In the genomic region with DNA sequence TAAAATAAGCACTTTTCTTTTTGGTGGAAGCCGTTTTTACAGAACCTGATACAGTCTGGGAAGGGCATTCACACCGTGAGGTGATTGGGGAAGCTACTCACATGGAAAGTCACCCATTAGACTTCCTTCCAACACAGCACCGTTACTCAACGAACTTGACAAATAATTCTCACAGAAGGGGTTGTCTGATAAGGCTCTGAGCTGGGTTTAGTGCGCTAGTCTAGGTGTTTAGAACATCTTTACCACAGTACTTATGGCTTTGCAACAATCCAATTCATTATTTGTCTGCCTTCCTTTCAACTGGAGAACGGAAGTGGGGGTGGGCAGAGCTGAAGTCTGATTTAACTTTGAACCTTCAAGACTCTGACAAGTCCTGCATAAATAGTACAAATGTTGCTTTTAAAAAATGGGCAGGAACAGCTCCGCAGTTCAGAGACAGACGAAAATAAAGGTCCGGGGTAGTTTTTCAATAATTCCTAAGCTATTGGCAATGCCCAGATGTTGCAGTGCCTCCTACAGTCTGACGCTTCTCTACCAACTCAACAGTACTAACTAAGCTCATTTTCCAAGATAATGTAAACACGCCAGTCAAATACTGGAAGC, we compare ENCODE assay signal across 8 mouse cellular contexts. TPM values are rescaled to one million over a fixed set of nuclear protein-coding genes. Genes with fewer than 3 reads are reported as not detected.
A peak's percentile ranks its signal among the peaks of the same experiment; 100 is the strongest.
DNase-seq lines count a peak whose midpoint lies in the region; ATAC-seq and TF ChIP-seq lines count a peak whose summit lies in the region.

No protein-coding gene starts in this region.

- ATAC-seq in heart, embryonic 13.5 days (ENCODE audit: extremely low read depth, insufficient number of reproducible peaks, low FRiP score, low TSS enrichment) = no peak
- no peak for ATAC-seq in limb, embryonic 11.5 days (ENCODE audit: insufficient number of reproducible peaks, low FRiP score, low TSS enrichment, low read depth)

- intact Hi-C loops in heart, adult 2 months (cut with DNase I) = loop anchor here (2.0 kb wide), 1 partner anchor 24 kb away; a partner anchor contains a TSS

- TF ChIP-seq CTCF in heart, adult 2 months (IDR thresholded peaks at IDR 0.05) = peak; percentile 54
- TF ChIP-seq CTCF in brain, embryonic 14.5 days (IDR thresholded peaks at IDR 0.05; ENCODE audit: borderline replicate concordance, extremely low read depth, insufficient read depth, insufficient read length) = no peak

- peak overlapping the region; percentile 88 for H3K4me2 ChIP-seq in heart, embryonic 13.5 days
- H3K4me2 ChIP-seq in limb, embryonic 11.5 days (ENCODE audit: low read depth, severe bottlenecking) = peak overlapping the region; percentile 88

- H3K36me3 ChIP-seq in heart, adult 2 months (ENCODE audit: control insufficient read depth, insufficient read depth, low read length) = peaks cover 16% of the 10 kb centered on the region
- peaks cover 9% of the 10 kb centered on the region; the same call in 1 of the 2 replicates for H3K36me3 ChIP-seq in heart, embryonic 13.5 days
- no peaks in the 10 kb centered on the region for H3K36me3 ChIP-seq in limb, embryonic 11.5 days (ENCODE audit: control insufficient read depth, insufficient read depth, low read length)

- no peaks in the 10 kb centered on the region for H3K9me3 ChIP-seq in heart, embryonic 13.5 days
- no peaks in the 10 kb centered on the region for H3K9me3 ChIP-seq in limb, embryonic 11.5 days (ENCODE audit: control insufficient read depth, low read length)

- TF ChIP-seq EP300 in heart, adult 2 months (IDR thresholded peaks at IDR 0.05; ENCODE audit: insufficient read depth, low read depth, low read length) = no peak

- peak overlapping the region; percentile 86 for H3K27ac ChIP-seq in heart, adult 2 months
- peak overlapping the region; percentile 78 for H3K27ac ChIP-seq in heart, embryonic 13.5 days (replicated peaks)
- H3K27ac ChIP-seq in limb, embryonic 11.5 days (replicated peaks; ENCODE audit: low read depth, low read length) = no peak overlapping the region

- H3K9ac ChIP-seq in heart, adult 2 months (ENCODE audit: low read depth, low read length) = peak overlapping the region; percentile 91
- H3K9ac ChIP-seq in heart, embryonic 13.5 days = peak overlapping the region; percentile 89
- peak overlapping the region; percentile 69 for H3K9ac ChIP-seq in limb, embryonic 11.5 days (ENCODE audit: low read length)

- TF ChIP-seq POLR2A in heart, adult 2 months (IDR thresholded peaks at IDR 0.05; ENCODE audit: insufficient read depth, low read depth, low read length) = no peak
- TF ChIP-seq POLR2A in brain, embryonic 14.5 days (IDR thresholded peaks at IDR 0.05; ENCODE audit: borderline replicate concordance, extremely low read depth, insufficient read depth, insufficient read length, poor library complexity, severe bottlenecking) = no peak

- WGBS in heart, adult 2 months = 12% methylated on average over 11 of the region's 11 CpGs
- WGBS in heart, embryonic 13.5 days = 17% methylated on average over 11 of the region's 11 CpGs
- 32% methylated on average over 11 of the region's 11 CpGs for WGBS in limb, embryonic 11.5 days

- no peaks in the 10 kb centered on the region for H3K27me3 ChIP-seq in heart, adult 2 months (ENCODE audit: control insufficient read depth, insufficient read depth, low read length)
- no peaks in the 10 kb centered on the region for H3K27me3 ChIP-seq in heart, embryonic 13.5 days (replicated peaks)
- H3K27me3 ChIP-seq in limb, embryonic 11.5 days (ENCODE audit: control insufficient read depth, insufficient read depth, low read length) = no peaks in the 10 kb centered on the region

- no peak for DNase-seq in heart, adult 2 months
- DNase-seq in heart, adult 8-10 months (ENCODE audit: low spot score) = no peak
- DNase-seq in brain, embryonic 14.5 days (ENCODE audit: low read depth) = peak; percentile 10
- no peak for DNase-seq in limb, embryonic 11.5 days (ENCODE audit: low spot score)
- DNase-seq in naive thymus-derived CD4-positive, alpha-beta T cell, adult 2 months (ENCODE audit: low read depth) = peak; percentile 61
- DNase-seq in ovary, postnatal 14 days (ENCODE audit: low spot score) = no peak
- no peak for DNase-seq in adrenal gland, postnatal 25 days

- 0 out of 2 replicates have a peak, but pooled peaks cover 2% of the 10 kb centered on the region for H3K79me2 ChIP-seq in heart, adult 2 months (replicated peaks; ENCODE audit: control insufficient read depth, insufficient read depth, low read length)

- H3K4me3 ChIP-seq in heart, adult 2 months = peak overlapping the region; percentile 72
- peak overlapping the region; percentile 80 for H3K4me3 ChIP-seq in heart, embryonic 13.5 days
- H3K4me3 ChIP-seq in limb, embryonic 11.5 days (ENCODE audit: low read depth, low read length) = peak overlapping the region; percentile 67

- H3K4me1 ChIP-seq in heart, adult 2 months (ENCODE audit: control insufficient read depth, insufficient read depth, low read length) = peaks cover 7% of the 10 kb centered on the region
- peaks cover 28% of the 10 kb centered on the region for H3K4me1 ChIP-seq in heart, embryonic 13.5 days
- 0 out of 2 replicates have a peak, but pooled peaks cover 3% of the 10 kb centered on the region for H3K4me1 ChIP-seq in limb, embryonic 11.5 days (ENCODE audit: control insufficient read depth, insufficient read depth, low read length)

RNA-seq across cellular contexts. Expression of a gene that starts 0.9 kb away (rescaled TPM):
- total RNA-seq in heart, adult 2 months (2021) = 10 to 100 TPM; 24.9 to 25.1 TPM
- 18.8 and 30.9 TPM in 2 replicates for polyA plus RNA-seq in heart, adult 2 months (2012; rRNA removed)
- 10 to 100 TPM; 22.6 to 27.5 (median 24.7) TPM for total RNA-seq in heart, adult 8-10 months (2022)
- polyA plus RNA-seq in brain, embryonic 14.5 days (2012; rRNA removed) = 18.9 and 20.0 TPM in 2 replicates
- polyA plus RNA-seq in heart, embryonic 13.5 days (2015; fragmentation: Nextera tagmentation; extraction: Ambion mirVana) = 31.1 and 33.9 TPM in 2 replicates
- polyA plus RNA-seq in limb, embryonic 11.5 days (2014; fragmentation: Nextera tagmentation; extraction: Ambion mirVana) = 25.6 and 26.0 TPM in 2 replicates
- 192 and 213 TPM in 2 replicates for total RNA-seq in adrenal gland, postnatal 25 days (2021)

RNA-seq across cellular contexts. Expression of a gene that starts 24.1 kb away (rescaled TPM):
- 1 to 10 TPM; 3.4 to 4.2 TPM for total RNA-seq in heart, adult 2 months (2021)
- 1.8 and 5.3 TPM in 2 replicates for polyA plus RNA-seq in heart, adult 2 months (2012; rRNA removed)
- total RNA-seq in heart, adult 8-10 months (2022) = 1 to 10 TPM; 3.2 to 4.4 (median 3.7) TPM
- 2.8 and 2.9 TPM in 2 replicates for polyA plus RNA-seq in brain, embryonic 14.5 days (2012; rRNA removed)
- 6.2 and 8.0 TPM in 2 replicates for polyA plus RNA-seq in heart, embryonic 13.5 days (2015; fragmentation: Nextera tagmentation; extraction: Ambion mirVana)
- polyA plus RNA-seq in limb, embryonic 11.5 days (2014; fragmentation: Nextera tagmentation; extraction: Ambion mirVana) = 6.7 and 8.7 TPM in 2 replicates
- 2.3 and 4.9 TPM in 2 replicates for total RNA-seq in adrenal gland, postnatal 25 days (2021)

RNA-seq across cellular contexts. Expression of a gene that starts 51.5 kb away (rescaled TPM):
- under 1 TPM; 0.16 to 0.34 TPM for total RNA-seq in heart, adult 2 months (2021)
- polyA plus RNA-seq in heart, adult 2 months (2012; rRNA removed) = 2.4 and 3.2 TPM in 2 replicates
- total RNA-seq in heart, adult 8-10 months (2022) = under 1 TPM in 3 of 4 experiments, not detected in 1; 0.44 to 0.69 (median 0.44) TPM
- polyA plus RNA-seq in brain, embryonic 14.5 days (2012; rRNA removed) = 3.5 and 3.6 TPM in 2 replicates
- 5.1 and 5.7 TPM in 2 replicates for polyA plus RNA-seq in heart, embryonic 13.5 days (2015; fragmentation: Nextera tagmentation; extraction: Ambion mirVana)
- 2.5 and 2.7 TPM in 2 replicates for polyA plus RNA-seq in limb, embryonic 11.5 days (2014; fragmentation: Nextera tagmentation; extraction: Ambion mirVana)
- 0.82 TPM in 1 of 2 replicates, not detected in the other for total RNA-seq in adrenal gland, postnatal 25 days (2021)

RNA-seq across cellular contexts. Expression of a gene that starts 56.9 kb away (rescaled TPM):
- 1 to 10 TPM; 3.7 to 4.4 TPM for total RNA-seq in heart, adult 2 months (2021)
- polyA plus RNA-seq in heart, adult 2 months (2012; rRNA removed) = 2.9 and 7.6 TPM in 2 replicates
- total RNA-seq in heart, adult 8-10 months (2022) = 1 to 10 TPM; 1.8 to 4.4 (median 3.9) TPM
- 0.37 and 0.77 TPM in 2 replicates for polyA plus RNA-seq in brain, embryonic 14.5 days (2012; rRNA removed)
- 1.5 and 1.6 TPM in 2 replicates for polyA plus RNA-seq in heart, embryonic 13.5 days (2015; fragmentation: Nextera tagmentation; extraction: Ambion mirVana)
- 0.40 and 1.3 TPM in 2 replicates for polyA plus RNA-seq in limb, embryonic 11.5 days (2014; fragmentation: Nextera tagmentation; extraction: Ambion mirVana)
- total RNA-seq in adrenal gland, postnatal 25 days (2021) = 7.4 and 10.7 TPM in 2 replicates

Comparison
In these comparisons a context has a peak if more than half of its experiments do, and no peak if none do; other contexts are left out.
1. DNase-seq: peak in brain, embryonic 14.5 days (single experiment) and naive thymus-derived CD4-positive, alpha-beta T cell, adult 2 months (single experiment); none in heart, adult 2 months (0 of 2), heart, adult 8-10 months (single experiment), limb, embryonic 11.5 days (single experiment), ovary, postnatal 14 days (single experiment) and adrenal gland, postnatal 25 days (single experiment).
2. Peak in every context shown above with its lines, with median percentiles within 50 percentile points of each other: H3K4me3 ChIP-seq and H3K9ac ChIP-seq.